Mouse (Mus musculus) pancreas, adult 10 weeks (tissue): ENCODE results near the gene Lap3. TPM values are rescaled to one million over a fixed set of nuclear protein-coding genes. Genes with fewer than 3 reads are reported as not detected.

ENCODE experiments used
- polyA plus RNA-seq: library from polyadenylated mRNA; stranded (reverse); fragments of 350-450 nt; fragmentation: Illumina TruSeq; extraction: RNeasy Lipid Tissue Mini Kit (QIAGEN cat#74804); gene quantifications from one replicate; pipeline ENCODE4 v1.2.3, GENCODE M21; 2015; ENCODE audit warnings: low read depth, low replicate concordance; ENCODE audit not compliant: insufficient read depth

Lap3 gene
- polyA plus RNA-seq = 6.8 TPM

GRCm38 (mm10) chr5:45493191-45494092 lies at the start of gene Lap3:
TSS of gene Lap3 (plus strand) at chr5:45493374.

GRCm38 (mm10) chr5:45449831-45450716 lies 43.1 kb upstream of the Lap3 start, which contains the start of gene Qdpr:
TSS of gene Qdpr (minus strand) at chr5:45450236.

GRCm38 (mm10) chr5:45453451-45453850 lies 39.7 kb upstream of the Lap3 start, which contains the start of gene Clrn2:
TSS of gene Clrn2 (plus strand) at chr5:45453751.

GRCm38 (mm10) chr5:45519960-45520808 lies 27.0 kb downstream of the Lap3 start, which contains the start of gene Med28:
TSS of gene Med28 (plus strand) at chr5:45520229.

Other genes with a start within 250 kb of the Lap3 start
- 43.4 TPM for gene Qdpr, start 43.1 kb upstream of the Lap3 start, polyA plus RNA-seq
- gene Clrn2, start 39.6 kb upstream of the Lap3 start, polyA plus RNA-seq = not detected
- 36.0 TPM for gene Med28, start 26.9 kb downstream of the Lap3 start, polyA plus RNA-seq
- gene Fam184b, start 146.2 kb downstream of the Lap3 start, polyA plus RNA-seq = not detected
- gene Ncapg, start 176.5 kb downstream of the Lap3 start, polyA plus RNA-seq = not detected